Comparison of ENCODE assay signal across 16 mouse cellular contexts in the genomic region with DNA sequence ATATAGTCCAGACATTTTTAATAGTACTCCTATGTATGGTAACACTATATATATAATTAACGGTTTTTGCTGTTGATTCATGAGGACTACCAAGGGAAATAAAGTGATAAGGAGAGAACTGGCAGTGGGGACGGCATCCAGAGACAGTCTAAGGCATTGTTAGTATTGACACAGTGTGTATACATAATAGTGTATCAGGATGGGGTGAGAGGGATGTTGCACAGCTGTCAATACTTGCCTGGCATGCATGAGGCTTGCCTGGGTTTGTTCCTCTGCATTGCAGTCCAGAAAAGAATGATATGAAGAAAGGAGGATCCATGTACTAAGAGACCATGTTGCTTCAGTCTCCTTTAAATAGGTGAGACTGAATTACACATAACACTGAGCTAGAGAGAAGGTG.
DNase-seq lines count a peak whose midpoint lies in the region; ATAC-seq and TF ChIP-seq lines count a peak whose summit lies in the region.
"Had no signal": no experiment of that assay in that cellular context is flagged by ENCODE, and none has a peak within 500 bp of the region (broad histone marks: within the 10 kb centered on the region; RNA-seq: fewer than 3 reads in every experiment).

No protein-coding gene starts in this region.

- H3K4me2 ChIP-seq in hindbrain, embryonic 14.5 days (replicated peaks): no peak overlapping the region
- H3K4me2 ChIP-seq in hindbrain, postnatal 0 days (ENCODE audit: low read depth, low read length): no peak overlapping the region
- H3K4me2 ChIP-seq in lung, embryonic 16.5 days (ENCODE audit: low read depth, low read length): no peak overlapping the region
- no peak overlapping the region for H3K4me2 ChIP-seq in kidney, embryonic 14.5 days (replicated peaks; ENCODE audit: low read depth, low read length)
- H3K4me2 ChIP-seq: embryonic facial prominence, embryonic 12.5 days; forebrain, embryonic 15.5 days; heart, embryonic 13.5 days had no signal

- peaks cover 15% of the 10 kb centered on the region; the same call in 1 of the 2 replicates for H3K4me1 ChIP-seq in hindbrain, embryonic 14.5 days (replicated peaks; ENCODE audit: control insufficient read depth, insufficient read depth, low read length)
- peaks cover 12% of the 10 kb centered on the region for H3K4me1 ChIP-seq in hindbrain, postnatal 0 days (ENCODE audit: insufficient read depth, low read length)
- H3K4me1 ChIP-seq in lung, embryonic 16.5 days (replicated peaks; ENCODE audit: control insufficient read depth, insufficient read depth, low read length): no peaks in the 10 kb centered on the region; the same call in 1 of the 2 replicates
- no peaks in the 10 kb centered on the region for H3K4me1 ChIP-seq in kidney, embryonic 14.5 days (ENCODE audit: control insufficient read depth, insufficient read depth, low read length)
- H3K4me1 ChIP-seq: embryonic facial prominence, embryonic 12.5 days had no signal

- no peak overlapping the region for H3K9ac ChIP-seq in hindbrain, embryonic 14.5 days
- no peak overlapping the region for H3K9ac ChIP-seq in hindbrain, postnatal 0 days (replicated peaks; ENCODE audit: low read length)
- H3K9ac ChIP-seq in lung, embryonic 16.5 days (ENCODE audit: low read length): no peak overlapping the region
- no peak overlapping the region for H3K9ac ChIP-seq in kidney, embryonic 14.5 days (ENCODE audit: low read depth, low read length)
- H3K9ac ChIP-seq: embryonic facial prominence, embryonic 12.5 days; forebrain, embryonic 15.5 days; heart, embryonic 13.5 days had no signal

- no peak overlapping the region for H3K4me3 ChIP-seq in hindbrain, embryonic 14.5 days (replicated peaks; ENCODE audit: low read length)
- no peak overlapping the region for H3K4me3 ChIP-seq in hindbrain, postnatal 0 days (ENCODE audit: low read length)
- no peak overlapping the region for H3K4me3 ChIP-seq in lung, embryonic 16.5 days (ENCODE audit: low read length)
- no peak overlapping the region for H3K4me3 ChIP-seq in kidney, embryonic 14.5 days (ENCODE audit: low read length)
- H3K4me3 ChIP-seq: embryonic facial prominence, embryonic 12.5 days; forebrain, embryonic 15.5 days; heart, embryonic 13.5 days had no signal

- ATAC-seq in hindbrain, embryonic 14.5 days (ENCODE audit: low FRiP score): no peak
- ATAC-seq in hindbrain, postnatal 0 days: no peak
- ATAC-seq in lung, embryonic 16.5 days (ENCODE audit: low read depth): peak; percentile 73; the same call in 1 of the 2 replicates
- no peak for ATAC-seq in kidney, embryonic 14.5 days (ENCODE audit: low FRiP score, low TSS enrichment)
- ATAC-seq: forebrain, embryonic 15.5 days had no signal

- no peak for DNase-seq in hindbrain, embryonic 14.5 days (ENCODE audit: low spot score)
- DNase-seq in hindbrain, postnatal 0 days (ENCODE audit: low spot score): no peak
- DNase-seq in lung, adult 18-20 months: no peak
- DNase-seq in lung, postnatal 10 days: peak; percentile 47
- DNase-seq in right cerebral cortex, adult 2 months (ENCODE audit: low spot score in 2 of 2): no peak
- DNase-seq: adrenal gland, adult 2 months; adrenal gland, postnatal 36 days; cerebellum, adult 9-10 months; cerebellum, postnatal 25 days; gastrocnemius, postnatal 36 days; heart, postnatal 36 days had no signal

- H3K36me3 ChIP-seq in hindbrain, embryonic 14.5 days (replicated peaks; ENCODE audit: control insufficient read depth, insufficient read depth): no peaks in the 10 kb centered on the region
- no peaks in the 10 kb centered on the region for H3K36me3 ChIP-seq in hindbrain, postnatal 0 days (ENCODE audit: insufficient read depth, low read length)
- no peaks in the 10 kb centered on the region for H3K36me3 ChIP-seq in lung, embryonic 16.5 days (ENCODE audit: control insufficient read depth, insufficient read depth, low read length)
- H3K36me3 ChIP-seq in kidney, embryonic 14.5 days (ENCODE audit: control insufficient read depth, insufficient read depth, low read length): no peaks in the 10 kb centered on the region
- H3K36me3 ChIP-seq: embryonic facial prominence, embryonic 12.5 days; forebrain, embryonic 15.5 days; heart, embryonic 13.5 days had no signal

- no peak for TF ChIP-seq CTCF in hindbrain, postnatal 0 days (IDR thresholded peaks at IDR 0.05; ENCODE audit: low read depth)

- 77% methylated on average over 2 of the region's 2 CpGs for WGBS in hindbrain, embryonic 14.5 days
- 82% methylated on average over 2 of the region's 2 CpGs for WGBS in hindbrain, postnatal 0 days
- 38% methylated on average over 2 of the region's 2 CpGs for WGBS in lung, embryonic 16.5 days
- WGBS in kidney, embryonic 14.5 days: 89% methylated on average over 2 of the region's 2 CpGs

- no peaks in the 10 kb centered on the region for H3K27me3 ChIP-seq in hindbrain, embryonic 14.5 days (ENCODE audit: control insufficient read depth, insufficient read depth, low read length)
- H3K27me3 ChIP-seq in hindbrain, postnatal 0 days (ENCODE audit: insufficient read depth, low read length): no peaks in the 10 kb centered on the region
- H3K27me3 ChIP-seq in lung, embryonic 16.5 days (ENCODE audit: control insufficient read depth, insufficient read depth, low read depth, low read length): no peaks in the 10 kb centered on the region
- H3K27me3 ChIP-seq in kidney, embryonic 14.5 days (ENCODE audit: control insufficient read depth, insufficient read depth, low read length): no peaks in the 10 kb centered on the region
- H3K27me3 ChIP-seq: embryonic facial prominence, embryonic 12.5 days; forebrain, embryonic 15.5 days; heart, embryonic 13.5 days had no signal

- H3K27ac ChIP-seq in hindbrain, embryonic 14.5 days: peak overlapping the region; percentile 56
- H3K27ac ChIP-seq in hindbrain, postnatal 0 days: no peak overlapping the region
- 0 out of 2 replicates have a peak overlapping the region, but pooled peaks have one; percentile 9 for H3K27ac ChIP-seq in lung, embryonic 16.5 days (ENCODE audit: low read length)
- no peak overlapping the region for H3K27ac ChIP-seq in kidney, embryonic 14.5 days (ENCODE audit: low read depth, low read length)
- H3K27ac ChIP-seq: embryonic facial prominence, embryonic 12.5 days; forebrain, embryonic 15.5 days; heart, embryonic 13.5 days had no signal

- no peaks in the 10 kb centered on the region for H3K9me3 ChIP-seq in hindbrain, embryonic 14.5 days (ENCODE audit: control insufficient read depth, low read length)
- no peaks in the 10 kb centered on the region for H3K9me3 ChIP-seq in hindbrain, postnatal 0 days (ENCODE audit: low read length)
- H3K9me3 ChIP-seq in lung, embryonic 16.5 days (ENCODE audit: control insufficient read depth, low read length): no peaks in the 10 kb centered on the region
- no peaks in the 10 kb centered on the region for H3K9me3 ChIP-seq in kidney, embryonic 14.5 days (ENCODE audit: control insufficient read depth, low read length)
- H3K9me3 ChIP-seq: embryonic facial prominence, embryonic 12.5 days; forebrain, embryonic 15.5 days; heart, embryonic 13.5 days had no signal

Comparison
In these comparisons a context has a peak if more than half of its experiments do, and no peak if none do; other contexts are left out.
1. H3K27ac ChIP-seq: peak in hindbrain, embryonic 14.5 days (single experiment) and lung, embryonic 16.5 days (single experiment); none in hindbrain, postnatal 0 days (single experiment) and kidney, embryonic 14.5 days (single experiment).